Mouse (Mus musculus) hindbrain, embryonic 10.5 days (tissue): Measurements from ENCODE around the gene Paqr6. TPM values are rescaled to one million over a fixed set of nuclear protein-coding genes. Genes with fewer than 3 reads are reported as not detected.
"Not testable (repeated sequence)": the region's sequence is repeated elsewhere in the genome, so short reads cannot be mapped to it uniquely, and the experiment has no call there.

ENCODE experiments used
- DNase-seq: peaks from one replicate; pipeline ENCODE4 v3.0.0-alpha.2; 2017; ENCODE audit warnings: low spot score
- H3K27ac ChIP-seq: fragments of 300-500 bp; sonication (generic); 2 replicates; pipeline ENCODE4 v1.5.1; 2016; ENCODE audit warnings: mild to moderate bottlenecking, moderate library complexity
- H3K27me3 ChIP-seq: fragments of 300-500 bp; sonication (generic); 2 replicates; pipeline ENCODE4 v1.6.1; 2016; ENCODE audit warnings: mild to moderate bottlenecking; ENCODE audit not compliant: poor library complexity, insufficient read depth, severe bottlenecking
- H3K36me3 ChIP-seq: fragments of 300-500 bp; sonication (generic); 2 replicates; pipeline ENCODE4 v1.6.1; 2016; ENCODE audit warnings: mild to moderate bottlenecking, moderate library complexity
- H3K4me1 ChIP-seq: fragments of 300-500 bp; sonication (generic); replicated peaks from 2 replicates; pipeline ENCODE4 v1.6.1; 2016; ENCODE audit warnings: mild to moderate bottlenecking
- H3K4me3 ChIP-seq: fragments of 300-500 bp; sonication (generic); 2 replicates; pipeline ENCODE4 v1.5.1; 2016; ENCODE audit warnings: mild to moderate bottlenecking, moderate library complexity
- H3K9me3 ChIP-seq: fragments of 300-500 bp; sonication (generic); 2 replicates; pipeline ENCODE4 v1.6.1; 2016; ENCODE audit warnings: mild to moderate bottlenecking, moderate library complexity
- WGBS: fragments of 180-500 bp; shearing (Covaris S2); methylation state at CpG from one replicate; pipeline ENCODE4 v1.1.7; 2016; 5-methylcytosine and 5-hydroxymethylcytosine counted together
- polyA plus RNA-seq: library from polyadenylated mRNA; unstranded; fragments of >200 nt; fragmentation: Nextera tagmentation; extraction: Ambion mirVana; gene quantifications from 2 replicates; pipeline ENCODE4 v1.2.1, GENCODE M21; 2016

Paqr6 gene
- polyA plus RNA-seq, 1 experiment from 2014 or later: 0.86 TPM

- H3K27ac ChIP-seq: peak overlapping the region; percentile 79
- peak overlapping the region; percentile 32 for H3K4me3 ChIP-seq
- H3K9me3 ChIP-seq, H3K36me3 ChIP-seq, H3K27me3 ChIP-seq, H3K4me1 ChIP-seq: not testable (repeated sequence)
- 10% methylated on average over 19 of the region's 19 CpGs for WGBS
- DNase-seq: peak; percentile 63
Measured at GRCm38 (mm10) chr3:88375750-88376626, 11.6 kb downstream of the Paqr6 start.

GRCm38 (mm10) chr3:88376644-88377043 is 12.3 kb downstream of the Paqr6 start:
- not testable (repeated sequence) for H3K36me3 ChIP-seq, H3K9me3 ChIP-seq, DNase-seq, H3K27me3 ChIP-seq
- Histone ChIP-seq H3K27ac (peak overlapping the region; percentile 79), H3K4me1 (peaks cover 13% of the 10 kb centered on the region), H3K4me3 (peak overlapping the region; percentile 32; the same call in 1 of the 2 replicates)
- WGBS: 32% methylated on average over 7 of the region's 7 CpGs

GRCm38 (mm10) chr3:88378599-88378998 is 14.2 kb downstream of the Paqr6 start, which contains the start of gene Bglap2:
Gene Bglap2, minus strand, starts transcription at chr3:88378699.
- peaks cover 19% of the 10 kb centered on the region for H3K4me1 ChIP-seq
- not testable (repeated sequence) for H3K36me3 ChIP-seq, H3K27me3 ChIP-seq, DNase-seq, H3K4me3 ChIP-seq, H3K9me3 ChIP-seq, H3K27ac ChIP-seq
- WGBS: 80% methylated on average over 5 of the region's 5 CpGs

DNA sequence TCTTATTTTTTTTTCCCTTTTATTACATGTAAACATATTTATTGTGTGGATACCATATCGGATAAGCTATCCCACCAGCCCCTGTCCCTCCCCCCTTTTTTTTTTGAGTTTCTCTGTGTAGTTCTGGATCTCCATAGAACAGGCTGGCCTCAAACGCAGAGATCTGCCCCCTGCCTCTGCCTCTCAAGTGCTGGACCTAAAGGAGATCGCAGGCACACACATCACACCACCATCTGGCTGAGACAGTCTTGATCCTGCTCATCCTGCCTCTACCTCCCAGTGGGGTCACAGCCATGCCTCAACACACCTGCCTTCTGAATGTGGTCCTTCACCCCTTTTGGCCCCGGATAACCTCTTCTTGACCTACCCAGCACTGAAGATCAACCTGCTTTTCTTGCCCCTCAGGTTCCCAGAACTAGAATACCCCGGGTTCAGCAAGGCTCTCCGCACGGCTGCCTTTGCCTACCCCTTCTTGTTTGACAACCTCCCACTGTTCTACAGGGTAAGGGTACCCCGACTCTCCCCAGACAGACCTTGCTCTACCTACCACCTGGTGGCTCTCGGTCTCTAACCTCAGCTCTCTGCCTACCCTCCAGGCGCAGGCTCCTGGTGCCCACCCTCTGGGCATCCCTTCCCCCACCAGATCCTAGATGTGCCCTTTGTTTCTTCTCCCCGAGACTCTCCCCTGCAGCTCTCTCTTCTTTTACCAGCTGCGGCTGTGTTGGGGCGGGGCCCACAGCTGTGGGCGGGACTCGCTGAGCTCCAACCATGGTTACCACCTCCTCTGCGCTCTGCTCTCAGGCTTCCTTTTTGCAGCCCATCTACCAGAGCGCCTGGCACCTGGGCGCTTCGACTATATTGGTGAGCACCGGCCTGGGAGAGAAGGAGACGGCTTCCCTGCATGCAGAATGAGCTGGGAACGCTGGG is 17.3 kb downstream of the Paqr6 start:
- Histone ChIP-seq H3K4me3 (peak overlapping the region; percentile 45), H3K4me1 (peaks cover 11% of the 10 kb centered on the region), H3K27ac (peak overlapping the region; percentile 86)
- H3K9me3 ChIP-seq, H3K27me3 ChIP-seq, H3K36me3 ChIP-seq: not testable (repeated sequence)
- DNase-seq: peak; percentile 74
- 6% methylated on average over 22 of the region's 22 CpGs for WGBS

DNA sequence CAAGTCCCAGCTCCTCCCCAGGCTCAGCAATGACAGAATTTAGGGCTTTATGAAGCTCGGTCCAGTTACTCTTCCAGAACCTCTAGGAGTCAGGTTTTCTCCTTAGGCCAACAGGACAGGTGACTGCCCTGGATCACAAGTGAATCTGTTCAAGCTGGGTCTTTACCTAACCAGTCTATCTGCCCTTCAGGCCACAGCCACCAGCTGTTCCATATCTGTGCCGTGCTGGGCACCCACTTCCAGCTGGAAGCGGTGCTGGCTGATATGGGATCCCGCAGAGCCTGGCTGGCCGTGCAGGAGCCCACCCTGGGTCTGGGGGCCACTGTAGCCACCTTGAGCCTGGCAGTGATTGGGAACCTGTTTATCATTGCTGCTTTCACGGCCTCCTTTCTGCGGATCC is 18.0 kb downstream of the Paqr6 start:
- not testable (repeated sequence) for H3K4me3 ChIP-seq, DNase-seq
- 56% methylated on average over 2 of the region's 7 CpGs for WGBS

GRCm38 (mm10) chr3:88384364-88384763 is 20.0 kb downstream of the Paqr6 start, which contains the start of gene Bglap:
Gene Bglap, minus strand, starts transcription at chr3:88384464.
- Histone ChIP-seq H3K36me3 (no peaks in the 10 kb centered on the region), H3K27ac (no peak within 1 kb of the TSS), H3K4me3 (no peak within 1 kb of the TSS), H3K27me3 (no peaks in the 10 kb centered on the region), H3K4me1 (peaks cover 11% of the 10 kb centered on the region), H3K9me3 (no peaks in the 10 kb centered on the region)
- 79% methylated on average over 5 of the region's 5 CpGs for WGBS
- no peak for DNase-seq

More for the DNA sequence above, 18.0 kb downstream of the Paqr6 start:
- H3K27ac ChIP-seq, H3K9me3 ChIP-seq, H3K36me3 ChIP-seq, H3K27me3 ChIP-seq: not testable (repeated sequence)
- H3K4me1 ChIP-seq: peaks cover 11% of the 10 kb centered on the region

DNA sequence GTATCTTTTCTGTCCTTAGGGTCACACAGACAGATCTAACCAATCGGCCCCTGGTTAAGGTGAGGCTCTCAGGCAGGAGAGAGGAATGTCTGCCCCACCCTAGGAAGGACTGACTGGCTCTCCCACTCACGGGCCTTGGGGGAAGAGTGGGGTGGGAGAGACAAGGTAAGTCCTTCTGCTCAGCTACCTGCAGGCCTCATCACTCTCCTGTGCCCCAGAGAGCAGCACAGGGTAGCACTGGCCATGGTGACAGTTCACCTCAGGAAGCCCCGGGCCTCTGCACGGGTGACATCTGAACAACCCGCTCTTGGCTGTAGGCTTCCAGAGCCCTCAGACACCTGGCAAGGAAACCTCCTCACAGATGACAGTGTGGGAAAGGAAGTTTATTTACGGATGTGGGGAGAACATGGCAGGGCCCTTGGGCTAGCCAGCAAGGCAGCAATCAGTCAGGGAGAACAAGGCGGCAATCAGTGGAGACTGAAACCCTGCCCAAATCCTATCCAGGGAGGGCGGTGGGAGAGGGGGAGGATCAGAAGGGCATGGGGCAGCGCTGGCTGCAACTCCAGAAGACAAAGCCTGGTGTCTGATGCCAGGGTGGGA is 29.5 kb downstream of the Paqr6 start:
- Histone ChIP-seq H3K9me3 (no peaks in the 10 kb centered on the region), H3K4me3 (no peak overlapping the region), H3K27me3 (no peaks in the 10 kb centered on the region), H3K36me3 (peaks cover 69% of the 10 kb centered on the region), H3K4me1 (0 out of 2 replicates have a peak, but pooled peaks cover 3% of the 10 kb centered on the region), H3K27ac (no peak overlapping the region)
- WGBS: 92% methylated on average over 9 of the region's 9 CpGs
- DNase-seq: no peak

DNA sequence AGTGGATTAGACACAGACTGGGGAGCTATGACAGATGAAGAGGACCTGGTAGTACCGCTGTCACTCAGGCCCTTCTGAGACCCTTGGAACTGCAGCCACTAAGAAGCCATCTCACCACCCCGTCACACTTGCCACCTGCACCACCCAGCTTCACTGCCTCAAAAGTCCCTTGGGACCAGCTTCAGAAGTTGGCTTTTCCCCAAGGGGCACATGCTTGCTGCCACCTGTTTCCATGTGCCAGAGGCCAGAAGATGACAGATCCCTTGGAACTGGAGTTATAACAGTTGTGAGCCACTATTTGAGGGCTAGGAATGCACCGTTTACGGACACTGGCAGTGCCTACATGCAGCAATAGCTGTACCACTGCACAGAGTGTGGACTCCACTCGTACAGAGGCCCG is 30.9 kb downstream of the Paqr6 start:
- no peaks in the 10 kb centered on the region for H3K27me3 ChIP-seq
- H3K27ac ChIP-seq: no peak overlapping the region
- no peaks in the 10 kb centered on the region for H3K9me3 ChIP-seq
- H3K4me3 ChIP-seq: no peak overlapping the region
- WGBS: 98% methylated on average over 6 of the region's 6 CpGs
- peaks cover 77% of the 10 kb centered on the region for H3K36me3 ChIP-seq
- 0 out of 2 replicates have a peak, but pooled peaks cover 7% of the 10 kb centered on the region for H3K4me1 ChIP-seq
- DNase-seq: no peak

DNA sequence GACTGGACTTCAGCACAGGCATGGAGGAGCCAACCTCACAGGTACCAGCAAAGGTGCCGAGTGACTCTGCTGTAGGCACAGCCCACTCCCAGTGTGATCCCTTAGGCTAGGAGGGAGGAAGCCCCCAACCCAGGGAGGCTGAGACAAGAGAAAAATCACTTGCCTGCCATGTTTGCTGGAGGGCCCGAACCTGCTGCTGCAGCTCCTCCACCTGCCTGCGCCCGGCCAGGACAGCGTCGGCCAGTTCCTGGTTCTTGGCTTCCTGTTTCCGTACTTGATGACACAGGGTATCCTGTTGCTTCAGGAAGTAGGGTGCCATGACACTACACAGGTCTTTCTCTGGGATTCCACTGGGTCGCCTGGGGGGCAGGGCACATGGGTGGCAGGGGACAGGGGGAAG is 31.4 kb downstream of the Paqr6 start:
- Histone ChIP-seq H3K27ac (no peak overlapping the region), H3K9me3 (no peaks in the 10 kb centered on the region), H3K36me3 (peaks cover 76% of the 10 kb centered on the region), H3K27me3 (no peaks in the 10 kb centered on the region), H3K4me3 (no peak overlapping the region), H3K4me1 (0 out of 2 replicates have a peak, but pooled peaks cover 7% of the 10 kb centered on the region)
- no peak for DNase-seq
- 90% methylated on average over 8 of the region's 8 CpGs for WGBS

DNA sequence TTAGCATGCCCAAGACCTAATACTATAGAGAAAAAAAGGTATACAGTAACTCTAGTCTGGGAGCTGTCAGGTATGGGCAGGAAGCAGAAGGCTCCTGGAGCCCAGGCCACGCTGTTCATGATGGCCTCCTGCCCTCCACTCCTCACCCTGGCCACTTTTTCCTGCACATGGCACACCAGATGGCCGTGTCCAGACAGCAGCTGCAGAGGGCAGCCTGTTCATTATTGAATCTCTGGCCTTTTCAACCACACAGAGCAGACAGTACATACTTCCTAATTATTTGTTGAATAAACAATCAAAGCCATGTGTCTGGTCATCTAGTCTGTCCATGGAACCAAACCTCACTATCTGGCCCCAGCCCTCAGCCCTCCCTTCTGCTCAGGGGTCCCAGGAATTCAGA is 34.3 kb downstream of the Paqr6 start:
- DNase-seq: peak; percentile 17
- peaks cover 81% of the 10 kb centered on the region for H3K36me3 ChIP-seq
- H3K9me3 ChIP-seq: no peaks in the 10 kb centered on the region
- H3K27ac ChIP-seq: peak overlapping the region; percentile 23; the same call in 1 of the 2 replicates
- H3K27me3 ChIP-seq: no peaks in the 10 kb centered on the region
- no peak overlapping the region for H3K4me3 ChIP-seq
- WGBS: 76% methylated on average over 2 of the region's 2 CpGs
- 0 out of 2 replicates have a peak, but pooled peaks cover 7% of the 10 kb centered on the region for H3K4me1 ChIP-seq

- Histone ChIP-seq H3K4me3 (no peak overlapping the region), H3K36me3 (peaks cover 47% of the 10 kb centered on the region), H3K27ac (no peak overlapping the region), H3K27me3 (no peaks in the 10 kb centered on the region), H3K4me1 (peaks cover 25% of the 10 kb centered on the region), H3K9me3 (no peaks in the 10 kb centered on the region)
- no peak for DNase-seq
- WGBS: 90% methylated on average over 10 of the region's 10 CpGs
Measured at GRCm38 (mm10) chr3:88403522-88404230, 39.3 kb downstream of the Paqr6 start.

DNA sequence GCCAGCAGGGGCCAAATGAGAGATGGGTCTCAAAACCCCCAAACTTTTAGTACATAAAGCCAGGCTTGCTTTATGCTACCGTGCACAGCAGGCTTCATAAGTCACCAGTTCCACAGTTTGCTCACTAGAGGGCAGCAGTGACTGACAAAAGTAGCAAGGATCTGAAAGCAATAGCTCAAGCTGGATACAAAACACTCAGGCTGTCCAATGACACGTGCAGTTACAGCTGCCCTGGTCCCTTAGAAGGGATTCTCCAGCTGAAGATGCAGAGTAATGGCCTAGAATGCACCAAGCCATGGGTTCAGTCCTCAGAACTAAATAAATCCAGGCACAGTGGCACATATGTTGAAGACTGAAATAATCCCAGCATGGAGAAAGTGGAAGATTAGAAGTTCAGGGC is 42.7 kb downstream of the Paqr6 start:
- WGBS: 7% methylated on average over 2 of the region's 2 CpGs
- H3K36me3 ChIP-seq: peaks cover 35% of the 10 kb centered on the region
- DNase-seq: peak; percentile 74

More for the DNA sequence above, 42.7 kb downstream of the Paqr6 start:
- Histone ChIP-seq H3K4me1 (peaks cover 38% of the 10 kb centered on the region), H3K4me3 (no peak overlapping the region), H3K9me3 (no peaks in the 10 kb centered on the region), H3K27ac (no peak overlapping the region), H3K27me3 (no peaks in the 10 kb centered on the region)
